Mouse (Mus musculus): ENCODE results near the gene Slc38a9.

Gene Slc38a9

DNA sequence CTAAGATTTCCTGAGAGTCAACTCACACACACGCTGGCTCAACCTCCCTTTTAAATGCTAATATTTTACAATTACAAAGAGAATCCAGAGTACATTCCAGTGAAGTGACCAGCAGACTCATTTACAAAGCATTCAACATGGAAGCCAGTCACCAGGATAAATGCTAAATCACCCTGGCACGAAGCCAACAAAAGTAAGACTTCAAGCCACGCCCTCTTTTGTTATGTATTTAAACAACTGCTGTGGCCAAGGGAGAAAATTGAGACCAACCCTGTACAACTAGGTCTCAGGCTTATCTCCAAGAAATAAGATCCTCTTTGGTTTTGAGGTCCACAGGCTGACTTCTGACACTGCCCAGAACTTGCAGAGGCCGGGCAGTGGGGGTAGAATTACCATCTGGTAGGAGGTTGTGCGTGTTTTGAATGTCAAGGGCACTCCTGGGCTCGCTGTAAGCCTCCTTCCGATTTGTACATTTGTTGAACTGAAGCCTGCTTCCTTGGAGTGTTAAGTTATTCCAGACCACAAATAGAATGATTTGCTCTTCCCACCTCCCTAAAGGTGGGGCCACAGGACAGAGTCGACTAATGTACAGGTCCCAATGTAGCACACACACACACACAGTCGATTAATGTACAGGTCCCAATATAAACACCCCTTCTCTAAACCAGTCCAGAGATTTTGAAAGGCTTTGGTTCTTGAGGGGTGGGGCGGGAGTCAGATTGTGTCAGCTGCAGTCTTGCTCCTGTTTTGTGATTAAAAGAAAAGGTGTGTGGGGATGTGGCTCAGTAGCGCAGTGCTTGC is 110.2 kb downstream of the Slc38a9 start:
- DNase-seq (ENCODE audit: low spot score in 2 of 2) = no peak

GRCm38 (mm10) chr13:112771447-112772208 is 111.1 kb downstream of the Slc38a9 start:
- no peak for DNase-seq (ENCODE audit: low spot score in 2 of 2)

GRCm38 (mm10) chr13:112772252-112772651 is 111.7 kb downstream of the Slc38a9 start:
- no peak for DNase-seq (ENCODE audit: low spot score in 2 of 2)

DNA sequence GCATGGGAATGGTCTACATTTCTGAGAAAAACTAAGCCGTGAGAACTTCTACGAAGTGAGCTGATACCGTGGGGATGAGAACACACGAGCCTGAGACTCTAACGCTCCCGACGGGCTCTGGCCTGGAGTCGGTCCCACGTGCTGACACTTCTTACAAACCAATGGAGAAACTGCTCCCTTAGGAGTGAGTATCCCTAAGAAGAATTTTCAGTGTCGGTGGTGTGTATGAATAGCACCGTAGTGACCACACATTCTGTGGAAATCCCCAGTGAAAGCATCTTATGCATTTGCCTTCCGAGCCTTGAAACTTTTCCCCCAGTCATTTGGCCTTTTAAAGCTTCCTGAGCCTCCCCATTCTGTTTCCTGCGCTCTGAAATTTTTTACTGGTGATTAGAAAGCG is 112.3 kb downstream of the Slc38a9 start:
- no peak for DNase-seq (ENCODE audit: low spot score in 2 of 2)

DNA sequence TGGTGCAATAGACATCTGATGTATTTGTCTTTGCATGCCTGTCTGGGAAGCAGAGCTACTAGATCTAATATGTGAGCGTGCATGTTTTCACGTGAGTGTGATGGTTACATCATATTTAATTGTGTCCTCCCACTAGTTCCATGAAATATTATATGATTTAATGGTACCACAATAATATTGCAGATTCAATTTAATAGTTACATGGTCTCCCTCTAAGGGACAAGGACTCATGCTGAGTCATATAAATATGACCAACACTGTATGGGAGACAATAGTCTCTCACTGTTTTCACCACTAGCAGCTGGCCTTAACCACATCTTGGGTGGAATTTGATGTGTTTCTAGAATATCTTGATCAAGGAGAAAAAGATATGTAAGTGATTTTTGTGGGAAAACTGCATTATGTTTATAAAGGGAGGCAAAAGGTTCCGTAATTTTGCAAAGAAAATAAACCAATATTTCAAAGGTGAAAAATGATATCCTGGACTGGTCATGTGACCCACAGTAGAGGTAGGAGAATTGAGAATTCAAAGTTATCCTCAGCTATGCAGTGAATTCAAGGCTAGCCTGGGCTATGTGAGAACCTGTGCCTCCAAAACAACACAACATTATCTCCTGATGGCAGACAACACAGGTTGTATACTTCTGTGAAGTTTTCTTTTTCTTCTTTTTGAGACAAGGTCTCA is 113.6 kb downstream of the Slc38a9 start:
- no peak for DNase-seq (ENCODE audit: low spot score in 2 of 2)

DNA sequence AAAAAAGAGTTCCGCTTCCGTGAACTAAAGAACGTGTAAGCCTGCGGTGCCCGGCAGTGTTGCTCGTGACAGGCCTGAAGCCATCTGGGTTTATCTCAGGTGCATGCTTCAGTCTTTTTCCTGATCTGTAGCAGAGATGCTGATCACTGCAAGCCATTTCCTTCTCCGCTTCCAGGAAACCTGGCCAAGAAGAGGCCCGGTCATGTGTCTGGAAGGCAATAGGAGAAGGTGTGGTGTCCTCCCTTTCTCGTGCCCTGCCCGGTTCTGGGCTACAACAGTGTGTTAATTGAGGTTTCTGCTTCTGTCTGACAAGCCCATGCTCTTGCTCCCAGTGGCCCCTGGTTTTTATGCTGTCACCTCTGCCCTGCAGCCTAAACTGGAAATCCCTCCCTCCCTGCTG is 115.3 kb downstream of the Slc38a9 start:
- DNase-seq (ENCODE audit: low spot score in 2 of 2) = no peak

DNA sequence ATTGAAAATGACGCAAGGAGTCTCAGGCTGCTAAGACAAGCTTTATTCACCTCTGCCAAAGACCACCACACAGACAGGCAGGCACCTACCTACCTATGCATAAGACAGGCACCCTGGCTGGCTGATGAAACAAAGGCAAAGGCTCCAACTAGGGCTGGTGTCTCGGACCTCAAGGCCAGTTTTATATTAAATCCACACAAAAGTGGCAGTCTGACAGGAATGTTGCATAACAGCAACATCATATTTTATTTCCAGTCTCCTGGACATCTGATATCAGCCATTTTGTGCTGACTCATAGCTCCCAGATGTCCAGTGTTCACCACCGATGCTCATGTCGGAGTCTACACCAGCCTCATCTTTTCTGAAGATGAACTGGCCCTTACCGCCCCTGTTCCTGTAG is 117.9 kb downstream of the Slc38a9 start:
- no peak for DNase-seq (ENCODE audit: low spot score in 2 of 2)

- DNase-seq (ENCODE audit: low spot score in 2 of 2) = no peak
These were observed 124.8 kb downstream of the Slc38a9 start for GRCm38 (mm10) chr13:112785305-112785704.

DNA sequence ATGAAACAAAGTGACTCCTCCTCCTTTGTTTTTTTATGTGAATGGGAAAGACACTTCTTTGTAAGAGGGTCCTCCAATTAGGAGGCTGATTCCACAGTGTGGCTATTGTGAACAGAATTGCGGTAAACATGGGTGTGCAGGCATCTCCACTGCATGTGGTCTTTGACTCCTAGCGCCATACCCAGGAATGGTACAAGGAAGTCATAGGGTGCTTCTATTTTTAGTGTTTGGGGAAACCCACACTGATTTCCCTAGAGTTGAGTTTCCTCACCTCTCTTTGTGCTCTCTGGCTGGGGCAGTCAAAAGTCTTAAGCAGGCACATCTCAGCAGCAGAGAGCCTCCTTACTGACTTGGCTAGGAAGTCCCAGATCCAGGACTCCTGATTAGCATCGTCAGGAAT is 125.6 kb downstream of the Slc38a9 start:
- DNase-seq (ENCODE audit: low spot score in 2 of 2) = no peak

GRCm38 (mm10) chr13:112786942-112787533 is 126.5 kb downstream of the Slc38a9 start:
- no peak for DNase-seq (ENCODE audit: low spot score in 2 of 2)

All from frontal cortex, postnatal 25 days (tissue).